Mouse (Mus musculus) embryo, embryonic 10.5 days (tissue): ENCODE measurements around the gene Tnpo2.
"Not testable (repeated sequence)": the region's sequence is repeated elsewhere in the genome, so short reads cannot be mapped to it uniquely, and the experiment has no call there.

Experiments
- DNase-seq: peaks from one replicate; pipeline ENCODE4 v3.0.0-alpha.2; 2015; ENCODE audit warnings: low spot score

The Tnpo2 gene

GRCm38 (mm10) chr8:85073041-85073612, 36.4 kb downstream of the Tnpo2 start:
- DNase-seq = no peak

- no peak for DNase-seq
Measured at GRCm38 (mm10) chr8:85074167-85074566, 37.5 kb downstream of the Tnpo2 start.

DNA sequence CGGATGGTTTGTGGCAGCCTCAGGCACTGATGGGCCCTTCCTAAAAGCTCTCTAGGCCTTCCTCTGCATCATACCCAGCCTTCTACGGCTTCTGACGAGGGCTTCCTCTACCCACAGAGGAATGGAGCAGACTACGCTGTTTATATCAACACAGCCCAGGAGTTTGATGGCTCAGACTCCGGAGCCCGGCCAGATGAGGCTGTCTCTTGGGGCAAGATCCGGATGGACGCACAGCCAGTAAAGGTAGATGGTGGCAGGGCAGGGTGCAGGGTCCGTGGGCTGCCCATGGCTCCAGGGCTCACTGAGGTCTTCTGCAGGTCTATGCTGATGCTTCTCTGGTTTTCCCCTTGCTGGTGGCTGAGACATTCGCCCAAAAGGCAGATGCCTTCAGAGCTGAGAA, 37.9 kb downstream of the Tnpo2 start:
- DNase-seq = no peak

DNA sequence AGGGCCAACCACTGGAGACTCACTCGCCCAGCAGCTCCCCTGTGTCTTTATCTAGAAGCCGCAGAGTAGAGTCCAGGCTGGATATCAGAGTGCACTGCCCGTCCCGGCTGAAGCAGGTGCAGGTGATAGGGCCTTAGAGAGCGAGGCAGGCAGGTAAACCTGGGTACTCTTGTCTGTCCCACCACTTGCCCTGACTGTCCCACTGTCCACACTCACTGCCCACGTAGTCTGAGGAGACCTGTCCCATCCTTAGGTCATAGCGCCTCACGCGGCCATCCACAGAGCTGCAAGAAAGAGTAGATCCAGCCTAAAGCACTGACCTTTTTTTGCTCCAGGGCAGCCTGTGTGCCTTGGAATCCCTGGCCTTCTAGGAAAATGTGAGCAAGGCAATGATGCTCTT, 39.3 kb downstream of the Tnpo2 start:
- peak; percentile 58 for DNase-seq

- DNase-seq = peak; percentile 93
Measured at GRCm38 (mm10) chr8:85076993-85077392, 40.3 kb downstream of the Tnpo2 start.

- DNase-seq = no peak
Measured at GRCm38 (mm10) chr8:85080214-85080531, 43.5 kb downstream of the Tnpo2 start.

DNA sequence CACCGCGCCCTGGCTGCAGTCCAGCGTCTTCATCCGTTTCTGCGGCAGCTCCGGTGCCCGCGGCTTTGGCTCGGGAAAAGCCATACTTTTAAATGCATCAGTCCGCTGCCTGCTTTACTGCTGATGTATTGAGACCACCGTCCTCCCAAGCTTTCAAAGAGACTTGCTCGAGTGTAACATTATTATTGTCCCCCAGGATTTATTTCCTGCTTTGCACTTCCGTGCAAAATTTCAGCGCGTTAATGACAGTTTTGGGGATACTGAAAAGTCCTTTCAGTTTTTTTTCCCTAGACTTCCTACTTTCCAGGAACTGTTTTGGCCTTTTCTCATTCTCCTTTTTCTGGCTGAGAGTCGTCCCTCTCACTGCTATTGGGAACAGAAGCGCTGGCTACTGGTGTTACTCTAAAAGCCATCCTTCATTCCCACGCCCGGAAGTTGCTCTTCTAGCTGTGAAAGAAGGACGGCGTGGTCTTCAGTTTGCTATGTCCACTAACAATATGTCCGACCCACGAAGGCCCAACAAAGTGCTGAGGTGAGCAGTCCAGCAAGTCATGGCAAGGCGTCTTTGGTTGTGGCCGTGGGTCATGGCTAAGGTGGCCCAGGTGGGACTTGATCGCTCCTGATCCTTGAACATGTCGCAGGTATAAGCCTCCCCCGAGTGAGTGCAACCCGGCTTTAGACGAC, 44.0 kb downstream of the Tnpo2 start, which contains the start of gene Wdr83os:
TSS of gene Wdr83os (plus strand) at position 209 of the 684 bp plus-strand sequence.
- peak; percentile 85 for DNase-seq

DNA sequence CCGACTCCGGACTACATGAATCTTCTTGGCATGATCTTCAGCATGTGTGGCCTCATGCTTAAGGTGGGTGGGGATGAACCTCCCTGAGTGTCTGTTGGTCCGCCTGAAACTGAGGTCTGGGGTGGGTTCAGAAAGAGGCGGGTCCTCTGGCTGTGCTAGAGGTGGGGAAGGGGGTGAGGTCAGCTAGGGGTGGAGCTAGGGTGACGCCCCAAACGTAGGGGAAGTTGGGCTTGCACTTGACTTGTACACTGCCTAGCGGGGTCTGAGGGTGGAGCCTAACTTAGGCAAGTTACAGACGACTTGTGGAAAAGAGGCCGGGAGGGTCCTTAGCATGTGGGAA, 44.5 kb downstream of the Tnpo2 start, which contains the start of gene Wdr83:
TSS of gene Wdr83 (minus strand) at position 91 of the 340 bp plus-strand sequence.
- peak; percentile 72 for DNase-seq

- DNase-seq = not testable (repeated sequence)
Measured at GRCm38 (mm10) chr8:85082169-85082568, 45.5 kb downstream of the Tnpo2 start.

- DNase-seq = peak; percentile 88
Measured at GRCm38 (mm10) chr8:85083108-85083813, 46.5 kb downstream of the Tnpo2 start, which contains the start of gene Man2b1. Man2b1 (plus strand) TSS chr8:85083270.

DNA sequence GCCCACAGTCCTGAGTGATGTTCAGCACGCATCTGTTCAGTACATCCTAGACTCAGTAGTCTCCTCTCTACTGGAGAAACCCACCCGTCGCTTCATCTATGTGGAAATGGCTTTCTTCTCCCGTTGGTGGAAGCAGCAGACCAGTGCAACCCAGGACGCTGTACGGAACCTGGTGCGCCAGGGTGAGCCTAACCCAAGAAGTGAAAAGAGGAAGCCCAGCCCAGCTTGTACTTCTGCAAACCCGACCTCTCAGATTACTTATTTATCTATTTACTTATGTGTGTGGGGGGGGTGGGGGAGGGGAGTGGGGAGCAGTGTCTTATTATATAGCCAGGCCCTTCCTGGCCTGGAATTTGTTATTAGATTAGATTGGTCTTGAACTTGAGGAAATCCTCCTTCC, 47.9 kb downstream of the Tnpo2 start:
- DNase-seq = no peak

DNA sequence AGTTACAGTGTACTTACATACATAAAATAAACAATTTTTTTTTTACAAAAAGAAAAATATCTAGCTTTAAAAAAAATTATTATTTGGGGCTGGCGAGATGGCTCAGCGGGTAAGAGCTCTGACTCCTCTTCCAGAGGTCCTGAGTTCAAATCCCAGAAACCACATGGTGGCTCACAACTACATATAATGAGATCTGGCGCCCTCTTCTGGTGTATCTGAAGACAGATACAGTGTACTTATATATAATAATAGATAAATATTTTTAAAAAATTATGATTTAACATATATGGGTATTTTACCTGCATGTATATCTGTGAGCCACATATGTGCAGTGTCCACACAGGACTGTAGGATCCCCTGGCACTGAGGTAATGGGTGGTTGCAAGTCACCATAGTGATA, 49.5 kb downstream of the Tnpo2 start:
- DNase-seq = no peak

DNA sequence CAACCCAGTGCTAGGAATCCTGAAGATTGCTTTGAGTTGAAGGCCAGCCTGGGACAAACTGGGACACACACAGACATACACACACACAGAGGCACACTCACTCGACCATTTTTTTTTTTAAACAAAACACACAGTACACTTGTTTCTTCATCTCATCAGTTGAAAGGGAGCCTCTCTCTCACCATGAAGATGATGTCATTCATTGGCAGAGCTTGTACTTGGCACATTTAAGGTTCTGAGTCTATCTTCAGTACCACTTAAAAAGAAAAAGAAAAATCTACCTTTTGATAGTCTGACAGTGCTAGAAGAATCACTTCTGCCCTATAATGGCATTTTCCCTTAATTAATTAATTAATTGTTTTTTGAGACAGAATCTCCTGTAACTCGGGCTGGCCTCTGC, 52.1 kb downstream of the Tnpo2 start:
- no peak for DNase-seq

DNA sequence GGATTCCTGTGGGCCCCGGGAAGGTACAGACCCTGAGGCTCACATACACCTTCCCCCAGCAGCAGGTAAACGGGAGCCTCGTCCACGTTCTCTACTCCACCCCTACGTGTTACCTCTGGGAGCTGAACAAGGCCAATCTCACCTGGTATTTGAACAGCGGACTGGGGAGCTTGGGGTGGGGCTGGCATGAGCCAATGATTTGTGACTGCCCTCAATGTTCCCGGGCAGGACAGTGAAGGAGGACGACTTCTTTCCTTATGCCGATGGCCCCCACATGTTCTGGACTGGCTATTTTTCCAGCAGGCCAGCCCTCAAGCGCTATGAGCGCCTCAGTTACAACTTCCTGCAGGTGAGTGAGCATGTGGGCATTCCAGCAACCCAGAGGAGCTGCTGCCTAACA, 54.1 kb downstream of the Tnpo2 start:
- DNase-seq = no peak

DNA sequence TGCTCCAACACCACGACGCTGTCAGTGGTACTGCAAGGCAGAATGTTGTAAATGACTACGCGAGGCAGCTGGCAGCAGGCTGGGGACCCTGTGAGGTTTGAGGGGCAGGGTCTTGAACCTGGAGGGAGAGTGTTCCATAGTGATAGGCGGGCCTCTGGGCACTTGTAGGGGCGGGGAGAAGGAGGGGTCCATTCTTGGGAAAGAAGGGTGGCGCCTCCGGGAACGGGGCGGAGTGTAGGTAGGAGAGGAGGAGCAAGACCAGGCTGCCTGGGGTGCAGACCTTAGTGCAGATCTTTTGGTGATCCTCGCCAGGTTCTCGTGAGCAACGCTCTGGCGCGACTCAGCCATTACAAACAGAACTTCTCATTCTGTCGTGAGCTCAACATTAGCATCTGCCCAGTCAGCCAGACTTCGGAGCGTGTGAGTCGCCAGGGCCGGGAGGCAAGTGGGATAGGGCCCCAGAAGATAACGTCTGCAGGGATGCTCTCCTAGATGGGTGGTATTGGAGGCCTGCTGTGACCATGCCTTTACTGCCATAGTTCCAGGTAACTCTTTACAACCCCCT, 54.9 kb downstream of the Tnpo2 start:
- DNase-seq = no peak

DNA sequence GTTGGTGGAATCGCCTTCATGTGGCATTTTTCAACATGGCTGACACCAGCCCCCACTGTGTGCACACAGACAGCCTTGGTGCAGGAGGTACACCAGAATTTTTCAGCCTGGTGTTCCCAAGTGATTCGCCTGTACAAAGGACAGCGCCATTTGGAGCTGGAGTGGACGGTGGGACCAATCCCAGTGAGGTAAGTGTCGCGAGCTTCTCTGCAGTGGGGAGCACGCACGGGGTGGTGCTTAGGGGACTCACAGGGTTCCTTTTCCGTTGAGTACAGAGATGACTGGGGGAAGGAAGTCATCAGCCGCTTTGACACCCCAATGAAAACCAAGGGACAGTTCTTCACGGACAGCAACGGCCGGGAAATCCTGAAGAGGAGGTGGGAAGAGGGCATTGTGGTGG, 58.3 kb downstream of the Tnpo2 start:
- no peak for DNase-seq

- DNase-seq = no peak
Measured at GRCm38 (mm10) chr8:85095566-85095965, 58.9 kb downstream of the Tnpo2 start.

DNA sequence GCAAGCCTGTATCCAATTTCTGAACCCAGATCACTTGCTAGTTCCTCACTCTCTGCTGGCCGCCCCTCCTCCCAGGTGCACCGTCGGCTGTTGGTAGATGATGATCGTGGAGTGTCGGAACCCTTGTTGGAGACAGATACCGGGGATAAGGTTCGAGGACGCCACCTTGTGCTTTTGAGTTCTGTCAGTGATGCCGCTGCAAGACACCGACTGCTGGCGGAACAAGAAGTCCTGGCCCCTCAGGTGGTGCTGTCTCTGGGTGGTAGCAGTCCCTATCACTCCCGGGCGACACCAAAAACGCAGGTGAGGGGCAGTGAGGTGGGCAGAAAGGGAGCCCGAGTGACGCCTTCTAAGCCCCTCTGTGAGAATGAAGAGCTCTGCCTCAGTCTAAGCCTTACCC, 59.5 kb downstream of the Tnpo2 start:
- DNase-seq = no peak

DNA sequence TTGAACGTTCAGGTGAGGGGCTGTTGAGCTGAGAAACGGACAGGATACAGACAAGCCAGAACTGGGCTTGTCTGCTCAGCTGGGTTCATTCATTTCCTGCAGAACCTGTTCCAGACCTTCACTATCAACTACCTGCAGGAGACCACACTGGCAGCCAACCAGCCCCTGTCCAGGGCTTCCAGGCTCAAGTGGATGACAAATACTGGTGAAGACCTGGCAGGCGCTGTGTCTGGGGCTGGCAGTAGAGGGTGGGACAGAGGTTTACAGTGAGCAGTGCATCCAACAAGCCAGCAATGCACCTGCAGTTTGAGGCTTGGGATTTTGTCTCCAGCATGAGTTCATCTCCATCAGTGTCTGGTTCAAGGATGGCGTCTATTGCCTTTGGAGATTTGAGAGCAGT, 60.1 kb downstream of the Tnpo2 start:
- DNase-seq = no peak

DNA sequence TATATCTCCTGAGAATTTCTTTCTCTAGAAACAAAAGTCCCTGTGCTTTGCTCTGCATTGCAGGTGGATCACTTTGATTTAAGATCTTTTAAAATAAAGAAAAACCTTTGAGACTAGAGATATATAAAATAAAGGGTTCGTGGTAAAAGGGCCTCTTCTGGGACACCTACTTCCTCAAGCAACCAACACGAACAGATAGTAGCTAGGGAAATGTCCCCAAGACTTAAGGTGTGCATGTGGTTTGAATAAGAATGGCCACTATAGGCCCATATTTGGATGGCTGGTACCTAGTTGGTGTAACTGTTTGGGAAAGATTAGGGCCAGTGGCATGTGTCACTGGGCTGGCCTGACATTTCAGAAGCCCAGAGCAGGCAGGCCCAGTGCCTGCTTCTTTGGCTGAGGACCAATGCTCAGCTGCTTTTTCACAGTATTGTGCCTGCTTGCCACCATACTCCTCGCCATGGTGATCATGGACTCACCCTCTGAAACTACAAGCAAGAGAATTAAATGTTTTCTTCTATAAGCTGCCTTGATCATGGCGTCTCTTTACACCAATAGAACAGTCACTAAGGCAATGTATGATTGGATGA, 63.5 kb downstream of the Tnpo2 start:
- no peak for DNase-seq
